Mouse (Mus musculus) lung, postnatal 0 days (tissue): ENCODE measurements around the gene Krt87. TPM values are rescaled to one million over a fixed set of nuclear protein-coding genes. Genes with fewer than 3 reads are reported as not detected.

Source experiments
- ATAC-seq: fragments of 200-750 bp; cut with Nextera tagmentation; 2 replicates; pipeline ENCODE4 v1.8.0; 2017; ENCODE audit warnings: moderate library complexity
- DNase-seq: peaks from one replicate; pipeline ENCODE4 v3.0.0-alpha.2; 2016; ENCODE audit warnings: low spot score
- H3K27ac ChIP-seq: fragments of 300-500 bp; sonication (generic); 2 replicates; pipeline ENCODE4 v1.5.1; 2014; ENCODE audit warnings: antibody characterized with exemption, mild to moderate bottlenecking, low read length, mixed read lengths
- H3K27me3 ChIP-seq: fragments of 300-500 bp; sonication (generic); replicated peaks from 2 replicates; pipeline ENCODE4 v1.6.1; 2014; ENCODE audit warnings: low read length, mixed read lengths; ENCODE audit not compliant: insufficient read depth
- H3K36me3 ChIP-seq: fragments of 300-500 bp; sonication (generic); 2 replicates; pipeline ENCODE4 v1.6.1; 2014; ENCODE audit warnings: low read length, mixed read lengths; ENCODE audit not compliant: insufficient read depth
- H3K4me1 ChIP-seq: fragments of 300-500 bp; sonication (generic); 2 replicates; pipeline ENCODE4 v1.6.1; 2014; ENCODE audit warnings: antibody characterized with exemption, low read depth, low read length, mixed read lengths; ENCODE audit not compliant: insufficient read depth
- H3K4me2 ChIP-seq: fragments of 300-500 bp; sonication (generic); replicated peaks from 2 replicates; pipeline ENCODE4 v1.6.1; 2014; ENCODE audit warnings: low read depth, mild to moderate bottlenecking, low read length, moderate library complexity, mixed read lengths
- H3K4me3 ChIP-seq: fragments of 300-500 bp; sonication (generic); 2 replicates; pipeline ENCODE4 v1.5.1; 2014; ENCODE audit warnings: low read depth, low read length
- H3K9ac ChIP-seq: fragments of 300-500 bp; sonication (generic); replicated peaks from 2 replicates; pipeline ENCODE4 v1.6.1; 2014; ENCODE audit warnings: low read depth, mild to moderate bottlenecking
- H3K9me3 ChIP-seq: fragments of 300-500 bp; sonication (generic); 2 replicates; pipeline ENCODE4 v1.6.1; 2016; ENCODE audit warnings: low read length, mixed read lengths
- CTCF ChIP-seq: IDR thresholded peaks from 2 replicates; pipeline ENCODE4 v1.5.1; 2016; ENCODE audit warnings: antibody characterized with exemption, mild to moderate bottlenecking
- EP300 ChIP-seq: IDR thresholded peaks from 2 replicates; pipeline ENCODE4 v1.6.1; 2016; ENCODE audit warnings: antibody characterized with exemption, mild to moderate bottlenecking, control low read depth
- WGBS: fragments of 180-500 bp; shearing (Covaris S2); extraction: QIAGEN DNeasy Blood & Tissue Kit; methylation state at CpG from one replicate; pipeline ENCODE4 v1.1.7; 2014; 5-methylcytosine and 5-hydroxymethylcytosine counted together
- polyA plus RNA-seq: library from polyadenylated mRNA; unstranded; fragments of >200 nt; fragmentation: Nextera tagmentation; extraction: Ambion mirVana; gene quantifications from 2 replicates; pipeline ENCODE4 v1.2.1, GENCODE M21; 2015

Gene Krt87
- polyA plus RNA-seq, 1 experiment from 2014 or later: 0.24 TPM

DNA sequence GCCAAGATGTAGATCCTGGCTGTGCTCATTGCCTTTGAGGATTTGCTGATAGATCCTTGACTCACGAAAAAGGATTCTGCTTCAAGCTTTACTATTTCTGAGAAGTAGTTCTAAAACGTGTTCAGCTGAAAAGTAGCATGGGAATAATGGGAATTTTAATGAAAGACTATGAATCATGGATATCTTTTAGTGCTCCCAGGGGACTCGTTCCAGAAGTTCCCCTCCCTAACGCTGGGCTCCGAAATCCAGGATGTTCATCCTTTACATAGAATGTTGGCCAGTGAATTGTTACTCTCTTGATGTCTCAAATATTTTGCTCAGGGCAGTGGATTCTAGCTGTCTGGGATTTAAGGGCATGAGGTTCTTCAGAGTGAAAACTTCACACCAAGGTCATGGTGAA, 46.4 kb downstream of the Krt87 start:
- Histone ChIP-seq H3K9ac (no peak overlapping the region), H3K4me2 (no peak overlapping the region), H3K27me3 (no peaks in the 10 kb centered on the region), H3K36me3 (no peaks in the 10 kb centered on the region), H3K27ac (no peak overlapping the region), H3K4me3 (no peak overlapping the region), H3K4me1 (no peaks in the 10 kb centered on the region), H3K9me3 (no peaks in the 10 kb centered on the region)
- TF ChIP-seq CTCF (no peak), EP300 (no peak)
- ATAC-seq (no peak), DNase-seq (no peak)
- WGBS: 84% methylated on average over 5 of the region's 5 CpGs

DNA sequence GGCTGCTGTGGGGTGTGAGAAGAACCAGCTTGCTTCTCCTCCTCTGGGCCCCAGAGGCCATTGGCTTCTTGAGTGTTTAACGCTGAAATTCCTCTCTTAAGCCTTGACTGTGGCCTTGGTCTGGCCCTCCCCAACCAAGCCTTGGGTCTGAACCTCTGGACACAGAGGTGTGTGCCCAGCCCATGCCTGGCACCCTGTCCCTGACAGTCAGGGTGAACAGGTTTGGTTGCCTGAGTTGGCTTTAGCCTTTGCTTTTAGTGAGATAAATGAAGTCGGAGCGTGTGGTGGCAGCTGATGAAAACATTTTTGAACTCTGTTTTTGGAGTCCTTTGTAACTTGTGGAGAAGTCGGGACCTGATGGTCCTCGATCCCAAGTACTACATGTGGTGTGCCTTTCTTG, 48.4 kb downstream of the Krt87 start:
- Histone ChIP-seq H3K4me3 (no peak overlapping the region), H3K9ac (no peak overlapping the region), H3K4me1 (no peaks in the 10 kb centered on the region), H3K27ac (no peak overlapping the region), H3K9me3 (no peaks in the 10 kb centered on the region), H3K36me3 (no peaks in the 10 kb centered on the region), H3K27me3 (no peaks in the 10 kb centered on the region), H3K4me2 (no peak overlapping the region)
- ATAC-seq: no peak
- no peak for TF ChIP-seq CTCF
- DNase-seq: no peak
- WGBS: 69% methylated on average over 5 of the region's 5 CpGs

DNA sequence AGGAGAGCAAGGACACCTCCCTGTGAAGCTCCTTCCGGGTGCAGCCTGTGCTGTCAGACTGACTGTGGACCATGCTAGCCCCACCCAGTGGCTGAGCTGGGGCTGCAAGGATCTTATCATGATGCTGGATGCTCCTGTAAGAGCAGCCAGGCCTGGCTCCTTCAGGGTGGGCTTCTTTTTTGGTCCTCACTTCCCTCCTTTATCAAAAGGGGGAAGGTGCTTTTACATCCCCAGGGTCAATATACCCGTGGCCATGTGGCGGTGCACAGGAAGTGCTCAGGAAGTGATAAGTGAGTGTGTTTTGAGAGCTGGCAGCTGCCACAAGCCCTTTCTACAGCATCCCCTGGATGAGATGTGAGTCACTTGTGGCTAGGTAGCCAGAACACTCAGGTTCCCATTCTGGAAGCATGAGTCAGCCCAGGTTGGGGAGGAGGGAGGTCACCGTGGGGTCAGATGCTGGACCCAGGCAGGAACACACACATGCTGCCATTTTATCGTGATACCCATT, 50.5 kb downstream of the Krt87 start:
- no peaks in the 10 kb centered on the region for H3K36me3 ChIP-seq
- ATAC-seq (peak; percentile 76), DNase-seq (peak; percentile 77)
- H3K9ac ChIP-seq: no peak overlapping the region
- no peaks in the 10 kb centered on the region for H3K27me3 ChIP-seq
- WGBS: 12% methylated on average over 5 of the region's 5 CpGs
- no peaks in the 10 kb centered on the region for H3K9me3 ChIP-seq
- no peak overlapping the region for H3K4me3 ChIP-seq
- H3K4me1 ChIP-seq: no peaks in the 10 kb centered on the region
- H3K27ac ChIP-seq: no peak overlapping the region
- TF ChIP-seq EP300: peak; percentile 79
- peak; percentile 67 for TF ChIP-seq CTCF
- H3K4me2 ChIP-seq: no peak overlapping the region

DNA sequence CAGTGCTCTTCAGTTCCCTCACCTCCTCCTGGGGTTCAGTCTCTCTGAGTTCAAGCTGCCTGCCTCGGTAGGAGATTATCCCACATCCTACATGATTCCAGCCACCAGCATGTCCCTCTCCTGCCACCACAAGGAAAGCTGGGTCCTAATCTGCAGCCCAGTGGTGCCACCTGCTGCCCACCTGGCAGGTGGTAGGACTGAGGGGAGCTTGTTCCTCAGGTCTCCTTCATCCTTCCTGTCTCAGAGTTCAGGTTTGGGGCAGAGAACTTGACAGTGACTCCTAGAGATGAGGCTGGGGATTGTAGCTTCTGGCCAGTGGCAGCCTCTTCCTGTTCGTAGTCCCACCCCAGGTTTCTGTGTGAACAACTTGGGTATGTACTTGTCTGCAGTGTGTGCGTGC, 51.4 kb downstream of the Krt87 start:
- H3K9me3 ChIP-seq: no peaks in the 10 kb centered on the region
- no peak overlapping the region for H3K4me2 ChIP-seq
- TF ChIP-seq CTCF (peak; percentile 88), EP300 (no peak)
- no peak overlapping the region for H3K27ac ChIP-seq
- H3K4me3 ChIP-seq: no peak overlapping the region
- H3K4me1 ChIP-seq: peaks cover 2% of the 10 kb centered on the region; the same call in 1 of the 2 replicates
- H3K9ac ChIP-seq: no peak overlapping the region
- ATAC-seq (peak; percentile 53), DNase-seq (peak; percentile 74)
- 40% methylated on average over 3 of the region's 3 CpGs for WGBS
- H3K27me3 ChIP-seq: no peaks in the 10 kb centered on the region
- H3K36me3 ChIP-seq: no peaks in the 10 kb centered on the region

DNA sequence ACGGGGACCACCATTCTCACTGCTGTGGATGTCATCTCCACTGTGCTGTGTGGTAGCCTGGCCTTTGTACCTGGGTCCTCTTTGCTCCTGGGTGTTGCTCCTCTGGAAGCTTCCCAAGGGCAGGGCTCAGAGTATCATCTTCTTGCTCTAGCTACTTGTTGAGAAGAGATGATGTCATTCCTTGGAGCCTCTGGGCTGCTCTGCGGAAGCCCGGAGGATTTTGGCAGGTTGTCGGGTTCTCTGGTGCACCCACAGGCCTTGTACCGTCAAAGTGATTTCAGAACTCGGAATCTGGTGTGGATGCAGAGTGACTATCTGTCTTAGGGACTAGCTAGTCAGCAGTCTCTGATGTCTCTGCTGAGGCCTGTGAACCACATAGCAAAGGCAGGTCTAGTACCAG, 53.5 kb downstream of the Krt87 start:
- H3K9me3 ChIP-seq: no peaks in the 10 kb centered on the region
- no peaks in the 10 kb centered on the region for H3K36me3 ChIP-seq
- H3K27me3 ChIP-seq: no peaks in the 10 kb centered on the region
- no peak for ATAC-seq
- peak; percentile 24 for DNase-seq
- no peak overlapping the region for H3K4me3 ChIP-seq
- 76% methylated on average over 6 of the region's 6 CpGs for WGBS
- peaks cover 13% of the 10 kb centered on the region; the same call in 1 of the 2 replicates for H3K4me1 ChIP-seq
- H3K4me2 ChIP-seq: no peak overlapping the region
- H3K27ac ChIP-seq: no peak overlapping the region
- H3K9ac ChIP-seq: no peak overlapping the region
- TF ChIP-seq CTCF: no peak
- no peak for TF ChIP-seq EP300

DNA sequence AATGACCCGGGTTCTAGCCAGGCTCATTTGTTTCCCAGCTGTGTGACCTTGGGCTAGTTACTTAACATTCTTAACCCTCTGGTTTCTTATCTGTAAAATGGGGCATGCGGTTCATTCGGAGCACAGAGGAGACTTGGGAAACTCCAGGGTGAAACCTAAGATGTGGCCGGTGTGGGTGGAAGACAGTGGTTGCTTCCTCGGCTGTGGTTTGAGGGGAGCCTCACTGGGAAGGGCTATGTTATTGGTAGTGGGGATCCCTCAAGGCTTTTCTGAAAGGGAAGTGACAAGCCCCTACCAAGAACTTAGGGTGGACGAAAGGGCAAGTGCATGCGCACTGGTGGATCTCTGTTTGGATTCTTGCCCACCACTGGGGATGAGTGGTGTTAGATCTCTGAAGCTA, 54.0 kb downstream of the Krt87 start:
- DNase-seq: no peak
- H3K9me3 ChIP-seq: no peaks in the 10 kb centered on the region
- no peaks in the 10 kb centered on the region for H3K36me3 ChIP-seq
- no peak overlapping the region for H3K4me3 ChIP-seq
- ATAC-seq: no peak
- H3K27me3 ChIP-seq: no peaks in the 10 kb centered on the region
- 74% methylated on average over 7 of the region's 7 CpGs for whole genome bisulfite sequencing
- H3K4me1 ChIP-seq: peaks cover 13% of the 10 kb centered on the region; the same call in 1 of the 2 replicates
- H3K4me2 ChIP-seq: no peak overlapping the region
- H3K27ac ChIP-seq: no peak overlapping the region
- H3K9ac ChIP-seq: no peak overlapping the region
- TF ChIP-seq CTCF: no peak
- TF ChIP-seq EP300: no peak

DNA sequence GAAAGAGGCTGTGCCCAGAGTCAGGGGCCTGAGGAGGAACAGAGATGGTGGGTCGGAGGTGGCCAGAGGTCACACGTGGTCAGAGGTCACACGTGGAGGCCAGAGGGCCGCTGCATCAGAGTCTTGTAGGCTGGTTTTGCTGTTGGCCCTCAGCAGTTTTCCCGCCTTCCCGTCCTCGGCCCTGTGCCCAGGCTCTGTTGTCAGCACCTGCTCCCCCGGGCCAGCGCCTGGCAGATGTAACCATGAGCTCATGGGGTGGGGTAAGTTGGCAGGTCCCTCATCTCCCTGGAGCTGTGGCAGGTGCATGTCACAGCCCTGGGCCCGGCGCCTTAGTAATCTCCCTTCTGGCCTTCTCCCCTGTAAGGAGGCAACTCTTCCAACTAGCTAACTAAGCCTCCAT, 55.8 kb downstream of the Krt87 start:
- Histone ChIP-seq H3K27ac (no peak overlapping the region), H3K4me2 (no peak overlapping the region), H3K9me3 (no peaks in the 10 kb centered on the region), H3K4me3 (no peak overlapping the region), H3K4me1 (peaks cover 13% of the 10 kb centered on the region; the same call in 1 of the 2 replicates), H3K36me3 (no peaks in the 10 kb centered on the region), H3K27me3 (no peaks in the 10 kb centered on the region), H3K9ac (no peak overlapping the region)
- WGBS: 85% methylated on average over 11 of the region's 11 CpGs
- ATAC-seq (no peak), DNase-seq (no peak)
- TF ChIP-seq EP300 (no peak), CTCF (no peak)
